In the genomic region with DNA sequence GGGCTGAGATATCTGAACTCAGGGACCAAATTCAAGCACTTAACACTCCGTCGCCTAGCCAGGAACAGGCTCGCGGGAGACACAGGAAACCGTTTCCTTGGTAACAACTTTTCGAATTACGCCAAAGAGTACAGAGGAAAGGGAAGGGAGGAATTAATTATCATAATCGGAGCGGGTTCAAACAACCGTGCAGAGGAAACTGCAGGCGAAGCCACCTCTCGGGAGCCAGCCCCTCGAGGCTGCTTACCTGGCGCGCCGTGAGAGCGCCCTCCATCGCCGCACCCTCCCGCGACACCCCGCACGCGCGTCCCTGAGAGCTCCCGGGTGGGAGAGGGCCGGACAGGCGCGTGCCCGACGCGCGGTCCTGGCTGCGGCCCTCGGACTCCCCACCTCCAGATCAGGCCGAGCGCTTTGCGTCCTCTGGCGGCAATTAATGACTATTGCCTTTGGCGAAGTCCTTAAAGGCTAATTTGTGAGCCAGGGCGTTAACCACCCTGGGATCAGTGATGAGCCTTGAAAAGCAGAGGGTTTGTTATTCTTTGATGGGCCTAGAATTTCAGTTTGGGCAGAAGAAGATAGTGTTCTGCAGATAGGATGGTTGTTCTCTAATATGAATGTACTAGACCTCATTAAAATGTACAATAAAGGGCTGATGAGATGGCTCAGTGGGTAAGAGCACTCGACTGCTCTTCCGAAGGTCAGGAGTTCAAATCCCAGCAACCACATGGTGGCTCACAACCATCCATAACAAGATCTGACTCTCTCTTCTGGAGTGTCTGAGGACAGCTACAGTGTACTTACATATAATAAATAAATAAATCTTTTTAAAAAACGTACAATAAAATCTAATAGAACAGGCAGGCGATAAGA, we compare ENCODE assay signal across 8 mouse cellular contexts. TPM values are rescaled to one million over a fixed set of nuclear protein-coding genes. Genes with fewer than 3 reads are reported as not detected.
A peak's percentile ranks its signal among the peaks of the same experiment; 100 is the strongest.
DNase-seq lines count a peak whose midpoint lies in the region; ATAC-seq lines count a peak whose summit lies in the region.

A gene (minus strand): TSS at position 321 of the 870 bp plus-strand sequence.

- H3K4me1 ChIP-seq in hindbrain, embryonic 12.5 days: no peaks in the 10 kb centered on the region

- no peaks in the 10 kb centered on the region for H3K9me3 ChIP-seq in hindbrain, embryonic 12.5 days (replicated peaks)

- H3K27ac ChIP-seq in hindbrain, embryonic 12.5 days: no peak within 1 kb of the TSS

- peak; percentile 93 for ATAC-seq in hindbrain, embryonic 12.5 days (ENCODE audit: low FRiP score)

- WGBS in hindbrain, embryonic 12.5 days: 7% methylated on average over 45 of the region's 45 CpGs

- peak; percentile 92 for DNase-seq in ZHBTc4 (ENCODE audit: low read depth, low spot score)
- DNase-seq in cerebellum, postnatal 14 days: peak; percentile 80 to 83
- peak; percentile 39 to 48 for DNase-seq in frontal cortex, postnatal 14 days (ENCODE audit: low spot score in 2 of 2)
- DNase-seq in layer of hippocampus, postnatal 25 days (ENCODE audit: extremely low spot score in 1 of 2, low spot score in 1 of 2): peak; percentile 47 to 65
- DNase-seq in lung, postnatal 10 days: peak; percentile 80
- DNase-seq in ovary, postnatal 14 days (ENCODE audit: low spot score): peak; percentile 59
- peak; percentile 42 to 45 for DNase-seq in thymus, postnatal 36 days

- peak within 1 kb of the TSS; percentile 56 for H3K9ac ChIP-seq in hindbrain, embryonic 12.5 days

- no peaks in the 10 kb centered on the region for H3K27me3 ChIP-seq in hindbrain, embryonic 12.5 days

- no peaks in the 10 kb centered on the region for H3K36me3 ChIP-seq in hindbrain, embryonic 12.5 days

- H3K4me3 ChIP-seq in hindbrain, embryonic 12.5 days: peak within 1 kb of the TSS; percentile 57

- peak within 1 kb of the TSS; percentile 63 for H3K4me2 ChIP-seq in hindbrain, embryonic 12.5 days (replicated peaks)

RNA-seq across cellular contexts. Expression of the gene that starts here (rescaled TPM):
- polyA plus RNA-seq in hindbrain, embryonic 12.5 days (2016; fragmentation: Nextera tagmentation; extraction: Ambion mirVana): 4.9 and 5.0 TPM in 2 replicates
- 1 to 10 TPM; 3.2 to 3.5 TPM for total RNA-seq in layer of hippocampus, postnatal 25 days (2021)
